Mouse (Mus musculus) embryonic facial prominence, embryonic 11.5 days (tissue): ENCODE measurements around the gene Garnl3. TPM values are rescaled to one million over a fixed set of nuclear protein-coding genes. Genes with fewer than 3 reads are reported as not detected.

Source experiments
- ATAC-seq: fragments of 200-750 bp; cut with Nextera tagmentation; replicated peaks from 2 replicates; pipeline ENCODE4 v1.8.0; 2017; ENCODE audit warnings: low read depth; ENCODE audit not compliant: insufficient number of reproducible peaks, low FRiP score, low TSS enrichment
- DNase-seq: peaks from one replicate; pipeline ENCODE4 v3.0.0-alpha.2; 2015; ENCODE audit warnings: low spot score
- H3K27ac ChIP-seq: fragments of 300-500 bp; sonication (generic); replicated peaks from 2 replicates; pipeline ENCODE4 v1.5.1; 2014; ENCODE audit warnings: mild to moderate bottlenecking, low read depth, low read length, control low read depth
- H3K27me3 ChIP-seq: fragments of 300-500 bp; sonication (generic); 2 replicates; pipeline ENCODE4 v1.6.1; 2014; ENCODE audit warnings: mild to moderate bottlenecking, low read length, moderate library complexity, mixed read lengths; ENCODE audit not compliant: control insufficient read depth, insufficient read depth
- H3K36me3 ChIP-seq: fragments of 300-500 bp; sonication (generic); replicated peaks from 2 replicates; pipeline ENCODE4 v1.6.1; 2014; ENCODE audit warnings: low read depth, mild to moderate bottlenecking, low read length, moderate library complexity, mixed read lengths; ENCODE audit not compliant: control insufficient read depth, insufficient read depth
- H3K4me1 ChIP-seq: fragments of 300-500 bp; sonication (generic); 2 replicates; pipeline ENCODE4 v1.6.1; 2014; ENCODE audit warnings: low read length, mixed read lengths; ENCODE audit not compliant: control insufficient read depth, insufficient read depth
- H3K4me2 ChIP-seq: fragments of 300-500 bp; sonication (generic); 2 replicates; pipeline ENCODE4 v1.6.1; 2014; ENCODE audit warnings: low read depth, mild to moderate bottlenecking, control low read depth, low read length, moderate library complexity
- H3K4me3 ChIP-seq: fragments of 300-500 bp; sonication (generic); 2 replicates; pipeline ENCODE4 v1.5.1; 2014; ENCODE audit warnings: low read depth, low read length, control low read depth
- H3K9ac ChIP-seq: fragments of 300-500 bp; sonication (generic); replicated peaks from 2 replicates; pipeline ENCODE4 v1.6.1; 2014; ENCODE audit warnings: mild to moderate bottlenecking, control low read depth, low read length
- H3K9me3 ChIP-seq: fragments of 300-500 bp; sonication (generic); replicated peaks from 2 replicates; pipeline ENCODE4 v1.6.1; 2016; ENCODE audit warnings: mild to moderate bottlenecking, low read length, inconsistent platforms, mixed read lengths; ENCODE audit not compliant: control insufficient read depth
- WGBS: fragments of 180-500 bp; shearing (Covaris S2); extraction: QIAGEN DNeasy Blood & Tissue Kit; methylation state at CpG from one replicate; pipeline ENCODE4 v1.1.7; 2014; 5-methylcytosine and 5-hydroxymethylcytosine counted together
- polyA plus RNA-seq: library from polyadenylated mRNA; unstranded; fragments of >200 nt; fragmentation: Nextera tagmentation; extraction: Ambion mirVana; gene quantifications from 2 replicates; pipeline ENCODE4 v1.2.1, GENCODE M21; 2014

Garnl3 gene
- polyA plus RNA-seq, 1 experiment from 2014 or later: 9.0 TPM

DNA sequence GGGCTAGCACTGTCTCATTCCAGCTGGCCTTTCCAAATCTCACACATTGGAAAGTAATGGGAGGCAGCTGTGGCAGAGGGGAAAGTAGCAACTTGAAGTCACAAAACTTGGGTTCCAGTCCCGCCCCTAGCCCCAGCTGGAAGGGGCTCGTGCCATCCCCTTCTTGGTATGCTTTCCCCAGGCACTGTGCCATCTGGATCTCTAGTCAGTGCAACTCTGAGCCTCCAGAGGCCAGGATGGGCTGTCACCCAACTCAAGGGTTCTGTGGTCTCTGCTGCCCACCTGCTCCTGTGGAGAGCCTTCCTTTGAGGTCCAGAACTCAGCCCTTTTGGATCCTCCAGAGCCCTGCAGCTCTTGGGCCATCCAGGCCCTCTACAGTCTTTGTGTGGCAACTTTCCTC lies 30.7 kb upstream of the Garnl3 start:
- ATAC-seq: no peak
- Histone ChIP-seq H3K4me3 (no peak overlapping the region), H3K9ac (no peak overlapping the region), H3K27me3 (no peaks in the 10 kb centered on the region), H3K9me3 (no peaks in the 10 kb centered on the region), H3K36me3 (no peaks in the 10 kb centered on the region), H3K27ac (no peak overlapping the region), H3K4me1 (no peaks in the 10 kb centered on the region), H3K4me2 (no peak overlapping the region)
- DNase-seq: no peak
- 84% methylated on average over 2 of the region's 2 CpGs for WGBS

DNA sequence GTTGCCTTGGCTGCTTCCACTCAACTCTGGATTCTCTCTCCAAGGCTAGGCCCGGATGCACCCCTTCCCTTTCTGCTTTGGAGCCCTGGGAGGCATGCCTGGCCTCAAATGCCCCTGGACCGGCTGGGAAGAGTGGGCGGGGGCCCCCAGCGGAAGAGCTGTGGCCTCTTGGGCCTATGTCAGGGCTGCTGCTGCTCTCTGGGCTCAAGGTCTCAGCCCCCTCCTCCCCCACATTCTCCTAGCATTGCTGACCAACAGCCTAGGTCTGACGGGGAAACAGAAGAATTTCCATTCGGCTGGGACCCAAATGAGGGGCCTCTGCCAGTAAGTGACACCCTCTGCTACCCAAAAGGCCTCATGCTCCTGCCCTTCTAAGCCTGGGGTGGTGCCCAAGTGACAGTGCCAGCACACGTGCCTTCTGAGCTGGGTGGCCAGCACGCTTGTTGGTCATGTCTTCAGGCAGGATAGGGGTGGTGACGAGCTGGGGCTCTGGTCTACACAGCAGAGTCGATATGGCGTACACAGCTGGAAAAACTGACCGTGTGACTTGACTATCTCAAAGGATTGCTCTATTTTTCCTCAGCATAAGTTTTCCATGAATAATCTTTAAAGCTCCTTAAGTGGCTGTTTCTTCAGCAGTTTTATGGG lies 29.0 kb upstream of the Garnl3 start:
- Histone ChIP-seq H3K36me3 (no peaks in the 10 kb centered on the region), H3K4me3 (no peak overlapping the region), H3K27me3 (no peaks in the 10 kb centered on the region), H3K4me2 (no peak overlapping the region), H3K27ac (no peak overlapping the region), H3K4me1 (no peaks in the 10 kb centered on the region), H3K9ac (no peak overlapping the region), H3K9me3 (no peaks in the 10 kb centered on the region)
- WGBS: 61% methylated on average over 12 of the region's 12 CpGs
- DNase-seq (no peak), ATAC-seq (no peak)

DNA sequence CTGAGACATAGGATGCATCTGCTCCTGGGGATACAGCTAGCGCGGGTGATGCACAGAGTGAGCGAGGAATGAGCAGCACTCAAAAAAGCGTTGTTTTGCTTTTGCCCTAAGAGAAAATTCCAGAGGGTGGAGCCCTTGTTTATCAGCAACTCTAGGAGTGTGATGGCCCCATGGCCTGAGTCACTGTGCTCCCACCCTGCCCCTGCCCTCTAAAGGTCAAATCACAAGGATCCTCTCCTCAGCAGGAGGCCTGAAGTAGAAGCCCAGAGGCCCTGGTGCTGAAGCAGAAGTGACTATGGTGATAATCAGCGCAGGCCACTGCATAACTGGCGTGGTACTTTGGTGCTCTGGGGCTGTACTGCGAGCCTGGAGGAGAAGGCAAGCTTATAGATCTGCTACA lies 28.1 kb upstream of the Garnl3 start:
- 73% methylated on average over 7 of the region's 7 CpGs for WGBS
- H3K9ac ChIP-seq: no peak overlapping the region
- ATAC-seq: no peak
- no peaks in the 10 kb centered on the region for H3K4me1 ChIP-seq
- H3K4me3 ChIP-seq: no peak overlapping the region
- H3K4me2 ChIP-seq: no peak overlapping the region
- H3K9me3 ChIP-seq: no peaks in the 10 kb centered on the region
- H3K36me3 ChIP-seq: no peaks in the 10 kb centered on the region
- H3K27ac ChIP-seq: no peak overlapping the region
- DNase-seq: no peak
- H3K27me3 ChIP-seq: no peaks in the 10 kb centered on the region

DNA sequence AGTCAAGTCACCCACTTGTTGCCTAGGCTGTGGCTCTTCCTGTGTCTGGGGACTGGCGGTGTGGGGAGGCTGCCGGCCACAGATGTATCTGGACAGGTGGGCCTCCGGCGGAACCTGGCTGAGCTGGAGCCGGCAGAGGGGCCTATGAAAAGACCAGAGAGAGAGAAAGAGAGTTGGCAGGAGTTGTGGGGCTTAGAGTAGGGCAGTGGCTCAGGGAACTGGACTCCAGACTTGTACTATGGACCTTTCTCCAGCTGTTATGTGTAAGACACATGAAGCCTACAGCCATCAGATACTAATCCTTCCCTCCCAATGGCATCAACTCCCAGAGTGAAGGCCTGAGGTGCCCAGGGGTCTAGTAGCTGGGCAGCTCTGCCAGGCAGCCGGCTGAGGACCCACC lies 27.4 kb upstream of the Garnl3 start:
- H3K9ac ChIP-seq: no peak overlapping the region
- no peaks in the 10 kb centered on the region for H3K4me1 ChIP-seq
- WGBS: 89% methylated on average over 6 of the region's 6 CpGs
- ATAC-seq (no peak), DNase-seq (no peak)
- H3K27me3 ChIP-seq: no peaks in the 10 kb centered on the region
- H3K4me2 ChIP-seq: no peak overlapping the region
- no peaks in the 10 kb centered on the region for H3K9me3 ChIP-seq
- H3K4me3 ChIP-seq: no peak overlapping the region
- H3K36me3 ChIP-seq: no peaks in the 10 kb centered on the region
- H3K27ac ChIP-seq: no peak overlapping the region

DNA sequence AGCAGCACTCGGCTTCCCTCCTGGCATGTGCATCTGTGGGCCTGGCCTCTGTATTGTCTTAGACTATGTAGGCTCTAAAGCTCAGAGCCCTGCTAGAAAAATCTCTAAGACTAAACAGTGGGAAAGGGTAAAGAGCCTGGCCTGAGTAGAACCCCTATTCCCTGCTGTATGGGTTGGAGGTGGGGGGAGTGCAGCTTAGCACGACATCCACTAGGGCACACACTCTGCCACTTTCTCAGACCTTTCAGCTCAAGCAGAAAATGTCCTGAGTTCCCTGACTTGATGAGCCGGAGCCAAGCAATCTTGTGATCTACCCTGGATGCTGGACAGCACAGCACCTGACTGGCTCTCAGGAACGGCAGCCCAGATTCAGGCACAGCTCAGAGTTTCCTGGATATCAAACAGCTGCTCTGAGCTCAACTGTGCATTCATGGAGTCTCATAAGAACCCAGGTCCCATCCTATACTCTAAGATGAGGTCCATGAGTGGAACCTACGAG lies 24.9 kb upstream of the Garnl3 start:
- H3K4me3 ChIP-seq: no peak overlapping the region
- ATAC-seq (no peak), DNase-seq (no peak)
- H3K27ac ChIP-seq: no peak overlapping the region
- no peaks in the 10 kb centered on the region for H3K27me3 ChIP-seq
- H3K9ac ChIP-seq: no peak overlapping the region
- no peaks in the 10 kb centered on the region for H3K9me3 ChIP-seq
- H3K36me3 ChIP-seq: no peaks in the 10 kb centered on the region
- H3K4me1 ChIP-seq: no peaks in the 10 kb centered on the region
- WGBS: 77% methylated on average over 5 of the region's 5 CpGs
- H3K4me2 ChIP-seq: no peak overlapping the region

DNA sequence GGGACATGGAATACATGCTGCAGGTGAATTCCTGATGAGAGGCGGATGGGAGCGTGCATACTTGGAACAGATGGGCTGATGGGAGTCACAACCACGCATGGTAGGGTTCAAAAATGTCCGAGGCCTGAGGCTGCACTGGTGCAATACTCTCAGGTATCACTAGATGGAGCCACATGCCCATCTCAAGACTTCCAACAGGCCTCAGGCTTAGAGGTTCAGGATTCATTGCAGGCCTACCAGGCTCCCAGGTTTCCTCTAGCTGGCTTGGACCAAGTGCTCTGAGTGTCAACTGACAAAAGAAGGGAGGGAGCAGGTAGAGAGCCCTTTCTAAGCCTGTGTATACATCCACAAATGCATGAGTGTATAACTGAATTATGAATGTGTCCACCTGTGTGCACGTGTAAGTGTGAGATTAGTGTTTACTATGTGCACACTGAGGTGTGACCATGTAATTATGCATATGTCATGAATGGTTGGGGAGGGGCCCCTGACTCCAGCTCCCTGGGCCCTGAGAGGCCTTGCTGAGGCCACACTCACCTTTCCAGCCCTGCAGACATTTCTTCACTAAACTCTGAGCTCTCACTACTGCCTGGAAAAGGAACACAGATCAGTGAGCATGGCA lies 23.4 kb upstream of the Garnl3 start:
- WGBS: 26% methylated on average over 5 of the region's 5 CpGs
- no peak overlapping the region; the same call in 1 of the 2 replicates for H3K9ac ChIP-seq
- no peaks in the 10 kb centered on the region for H3K36me3 ChIP-seq
- no peak overlapping the region for H3K4me2 ChIP-seq
- no peaks in the 10 kb centered on the region for H3K4me1 ChIP-seq
- no peaks in the 10 kb centered on the region for H3K27me3 ChIP-seq
- peak; percentile 84 for DNase-seq
- no peaks in the 10 kb centered on the region for H3K9me3 ChIP-seq
- H3K27ac ChIP-seq: no peak overlapping the region
- ATAC-seq: no peak
- H3K4me3 ChIP-seq: no peak overlapping the region

DNA sequence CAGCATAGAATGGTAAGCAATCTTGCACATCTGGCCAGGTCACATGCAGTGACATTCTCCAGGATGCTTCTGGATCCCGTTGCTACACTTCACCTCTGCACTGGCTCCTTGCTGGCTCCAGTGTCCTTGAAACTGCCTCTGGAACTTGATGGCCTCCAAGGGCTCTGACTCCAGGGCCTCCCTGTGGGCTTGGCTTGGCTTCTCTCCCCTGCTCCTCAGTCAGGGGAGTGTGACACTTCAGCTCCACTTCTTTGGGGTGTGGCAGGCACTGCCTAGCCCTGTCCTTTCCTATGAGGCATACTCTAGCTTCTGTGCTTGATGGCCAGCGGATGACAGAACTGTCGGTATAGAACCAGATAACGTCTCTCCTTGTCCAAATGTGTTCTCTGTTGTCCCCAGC lies 15.5 kb upstream of the Garnl3 start:
- ATAC-seq (no peak), DNase-seq (no peak)
- Histone ChIP-seq H3K9ac (no peak overlapping the region), H3K4me3 (no peak overlapping the region), H3K36me3 (no peaks in the 10 kb centered on the region), H3K4me2 (no peak overlapping the region), H3K4me1 (no peaks in the 10 kb centered on the region), H3K27ac (no peak overlapping the region), H3K27me3 (no peaks in the 10 kb centered on the region), H3K9me3 (no peaks in the 10 kb centered on the region)
- WGBS: 83% methylated on average over 4 of the region's 4 CpGs

DNA sequence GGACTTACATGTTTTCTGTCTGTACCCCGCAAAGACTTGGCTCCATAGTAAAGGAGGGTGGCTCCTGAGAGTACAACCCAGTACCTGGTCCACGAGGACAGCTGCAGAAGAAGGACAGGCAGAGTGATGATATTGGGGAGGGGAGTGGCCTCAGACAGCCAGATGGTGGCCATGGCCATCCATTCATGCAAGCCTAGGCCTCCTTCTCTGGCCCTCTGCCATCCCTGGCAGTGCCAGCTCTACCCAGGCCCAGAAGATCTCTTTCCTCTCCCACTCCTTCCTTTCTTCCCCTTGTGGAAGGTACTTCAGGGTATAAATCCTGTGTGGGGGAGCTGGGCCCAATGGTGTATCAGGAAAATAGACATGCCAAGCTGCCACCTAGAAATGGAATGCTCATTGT lies 11.8 kb upstream of the Garnl3 start:
- H3K4me2 ChIP-seq: no peak overlapping the region
- WGBS: 92% methylated on average over 2 of the region's 2 CpGs
- H3K4me3 ChIP-seq: no peak overlapping the region
- no peaks in the 10 kb centered on the region for H3K4me1 ChIP-seq
- H3K9me3 ChIP-seq: no peaks in the 10 kb centered on the region
- H3K27me3 ChIP-seq: no peaks in the 10 kb centered on the region
- H3K27ac ChIP-seq: no peak overlapping the region
- H3K36me3 ChIP-seq: no peaks in the 10 kb centered on the region
- no peak overlapping the region for H3K9ac ChIP-seq
- ATAC-seq (no peak), DNase-seq (no peak)
